Mouse (Mus musculus): ENCODE measurements around the gene Hpse2.
A peak's percentile ranks its signal among the peaks of the same experiment; 100 is the strongest.

Hpse2 gene

GRCm38 (mm10) chr19:42948114-42948636, 440.0 kb downstream of the Hpse2 start:
- DNase-seq, result no peak

- DNase-seq, result no peak
Observed at GRCm38 (mm10) chr19:42937544-42937943, 450.6 kb downstream of the Hpse2 start.

- no peak for DNase-seq
Observed at GRCm38 (mm10) chr19:42936661-42937193, 451.4 kb downstream of the Hpse2 start.

- no peak for DNase-seq
Observed at GRCm38 (mm10) chr19:42929702-42930101, 458.5 kb downstream of the Hpse2 start.

- DNase-seq, result no peak
Observed at GRCm38 (mm10) chr19:42928271-42928670, 459.9 kb downstream of the Hpse2 start.

- no peak for DNase-seq
Observed at GRCm38 (mm10) chr19:42922610-42923009, 465.5 kb downstream of the Hpse2 start.

GRCm38 (mm10) chr19:42913703-42914102, 474.5 kb downstream of the Hpse2 start:
- no peak for DNase-seq

GRCm38 (mm10) chr19:42909719-42910118, 478.4 kb downstream of the Hpse2 start:
- DNase-seq, result peak; percentile 14

- no peak for DNase-seq
Observed at GRCm38 (mm10) chr19:42908553-42908952, 479.6 kb downstream of the Hpse2 start.

GRCm38 (mm10) chr19:42906328-42906727, 481.8 kb downstream of the Hpse2 start:
- DNase-seq, result no peak

- DNase-seq, result no peak
Observed at GRCm38 (mm10) chr19:42904726-42905125, 483.4 kb downstream of the Hpse2 start.

- no peak for DNase-seq
Observed at GRCm38 (mm10) chr19:42904240-42904639, 483.9 kb downstream of the Hpse2 start.

- DNase-seq, result no peak
Observed at GRCm38 (mm10) chr19:42903840-42904239, 484.3 kb downstream of the Hpse2 start.

- DNase-seq, result peak; percentile 17
Observed at GRCm38 (mm10) chr19:42902410-42903021, 485.6 kb downstream of the Hpse2 start.

GRCm38 (mm10) chr19:42891599-42891998, 496.6 kb downstream of the Hpse2 start:
- no peak for DNase-seq

- no peak for DNase-seq
Observed at GRCm38 (mm10) chr19:42877653-42878052, 510.5 kb downstream of the Hpse2 start.

- no peak for DNase-seq
Observed at GRCm38 (mm10) chr19:42876563-42876962, 511.6 kb downstream of the Hpse2 start.

GRCm38 (mm10) chr19:42869663-42870530, 518.3 kb downstream of the Hpse2 start:
- DNase-seq, result no peak

- DNase-seq, result no peak
Observed at GRCm38 (mm10) chr19:42868958-42869662, 519.0 kb downstream of the Hpse2 start.

- DNase-seq, result no peak
Observed at GRCm38 (mm10) chr19:42863013-42863412, 525.1 kb downstream of the Hpse2 start.

- no peak for DNase-seq
Observed at GRCm38 (mm10) chr19:42857096-42857495, 531.1 kb downstream of the Hpse2 start.

- no peak for DNase-seq
Observed at GRCm38 (mm10) chr19:42855649-42856048, 532.5 kb downstream of the Hpse2 start.

- no peak for DNase-seq
Observed at GRCm38 (mm10) chr19:42850444-42850843, 537.7 kb downstream of the Hpse2 start.
